Mouse (Mus musculus) liver, adult (tissue): ENCODE results near the gene Ccer2.

ENCODE experiments used
- GATA4 ChIP-seq: IDR thresholded peaks from 2 replicates; pipeline ENCODE4 v1.6.1; 2014; ENCODE audit warnings: mild to moderate bottlenecking, low read length; ENCODE audit not compliant: insufficient replicate concordance

The Ccer2 gene

DNA sequence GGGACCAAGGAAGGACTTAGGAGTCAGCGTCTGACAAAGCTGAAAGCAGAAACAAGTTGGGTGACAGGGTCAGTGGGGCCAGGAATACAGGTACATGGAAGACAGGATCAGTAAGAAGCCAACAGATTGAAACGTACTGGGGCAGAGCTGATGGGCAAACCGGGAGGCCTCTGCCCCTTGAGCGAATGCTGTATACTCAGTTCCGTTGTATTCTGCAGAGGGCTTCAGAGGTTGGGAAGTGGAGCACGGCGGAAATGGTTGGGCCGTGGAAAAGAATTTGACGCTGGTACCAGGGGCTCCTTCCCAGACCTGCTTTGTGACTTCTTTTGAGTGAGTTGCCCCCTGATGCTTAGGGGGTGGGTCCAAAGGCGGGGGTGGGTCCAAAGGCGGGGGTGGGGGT lies 22.8 kb upstream of the Ccer2 start:
- no peak for TF ChIP-seq GATA4

DNA sequence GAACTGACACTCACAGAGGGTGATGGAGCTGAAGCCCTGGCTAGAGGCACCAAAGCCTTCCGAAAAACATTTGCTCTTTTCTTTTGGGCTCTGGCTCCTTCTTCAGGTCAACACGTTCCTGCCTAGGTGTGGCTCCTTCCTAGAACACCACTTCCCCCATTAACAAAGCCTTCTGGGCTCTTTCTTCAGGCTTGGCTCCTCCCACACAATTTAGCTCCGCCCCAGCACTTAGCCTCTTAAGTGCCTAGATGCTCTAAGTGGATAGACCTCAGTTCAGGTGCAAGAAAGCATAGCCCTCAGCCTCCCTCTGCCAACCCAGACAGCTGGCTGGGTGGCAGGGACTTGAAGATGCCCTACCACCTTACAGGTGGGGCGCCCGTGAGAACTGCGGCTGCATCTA lies 20.3 kb upstream of the Ccer2 start:
- TF ChIP-seq GATA4, result no peak

DNA sequence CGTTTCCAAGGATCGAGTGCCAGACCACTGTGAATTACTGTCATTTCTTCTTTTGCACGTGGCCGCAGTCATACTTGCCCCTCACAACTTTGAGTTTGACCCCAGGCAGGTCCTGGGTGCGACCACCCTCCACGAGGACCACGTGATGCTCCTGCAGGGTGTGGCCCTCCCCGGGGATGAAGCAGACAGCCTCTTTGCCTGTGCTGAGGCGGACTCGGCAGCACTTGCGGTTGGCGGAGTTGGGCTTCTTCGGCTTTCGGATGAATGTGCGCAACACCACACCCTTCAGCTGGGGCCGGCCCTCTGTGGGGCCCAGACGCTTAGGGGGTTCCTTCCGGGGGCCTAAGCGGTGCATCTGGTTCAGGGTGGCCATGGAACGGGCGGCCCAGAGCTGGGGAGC lies 16.1 kb upstream of the Ccer2 start:
- TF ChIP-seq GATA4, result no peak

DNA sequence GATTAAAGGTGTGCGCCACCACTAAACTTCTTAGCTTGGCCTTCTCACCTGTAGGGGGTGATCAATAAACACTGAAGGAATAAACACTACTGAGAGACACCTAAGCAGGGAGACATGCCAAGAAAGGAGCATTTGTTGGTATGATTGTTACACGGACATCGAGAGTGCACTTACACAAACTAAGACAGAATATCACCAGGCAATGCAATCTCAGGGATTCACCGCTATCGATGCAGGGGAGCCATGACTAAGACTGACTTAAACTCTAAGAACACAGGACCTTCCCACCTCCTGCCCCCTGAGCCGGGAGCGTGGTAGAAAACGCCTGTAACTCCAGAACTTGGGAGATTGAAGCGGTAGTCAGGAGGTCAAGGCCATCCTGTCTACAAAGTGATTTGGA lies 15.0 kb upstream of the Ccer2 start:
- no peak for TF ChIP-seq GATA4

DNA sequence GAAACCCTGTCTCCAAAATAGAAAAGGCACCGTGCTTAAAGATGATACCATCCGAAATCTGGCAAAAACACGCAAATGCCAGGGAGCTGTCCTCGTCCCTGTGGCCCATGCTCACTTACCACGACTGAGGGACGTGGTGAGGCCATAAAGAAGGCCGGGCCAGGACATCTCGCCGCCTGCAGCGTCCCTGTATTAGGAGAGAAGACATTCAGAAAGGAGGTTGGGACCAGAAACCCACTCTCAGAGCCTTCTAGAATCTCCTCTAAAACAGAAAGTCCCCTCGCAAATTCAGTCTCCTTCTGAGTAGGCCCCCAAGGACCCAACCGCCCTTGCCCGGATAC lies 14.6 kb upstream of the Ccer2 start:
- no peak for TF ChIP-seq GATA4

DNA sequence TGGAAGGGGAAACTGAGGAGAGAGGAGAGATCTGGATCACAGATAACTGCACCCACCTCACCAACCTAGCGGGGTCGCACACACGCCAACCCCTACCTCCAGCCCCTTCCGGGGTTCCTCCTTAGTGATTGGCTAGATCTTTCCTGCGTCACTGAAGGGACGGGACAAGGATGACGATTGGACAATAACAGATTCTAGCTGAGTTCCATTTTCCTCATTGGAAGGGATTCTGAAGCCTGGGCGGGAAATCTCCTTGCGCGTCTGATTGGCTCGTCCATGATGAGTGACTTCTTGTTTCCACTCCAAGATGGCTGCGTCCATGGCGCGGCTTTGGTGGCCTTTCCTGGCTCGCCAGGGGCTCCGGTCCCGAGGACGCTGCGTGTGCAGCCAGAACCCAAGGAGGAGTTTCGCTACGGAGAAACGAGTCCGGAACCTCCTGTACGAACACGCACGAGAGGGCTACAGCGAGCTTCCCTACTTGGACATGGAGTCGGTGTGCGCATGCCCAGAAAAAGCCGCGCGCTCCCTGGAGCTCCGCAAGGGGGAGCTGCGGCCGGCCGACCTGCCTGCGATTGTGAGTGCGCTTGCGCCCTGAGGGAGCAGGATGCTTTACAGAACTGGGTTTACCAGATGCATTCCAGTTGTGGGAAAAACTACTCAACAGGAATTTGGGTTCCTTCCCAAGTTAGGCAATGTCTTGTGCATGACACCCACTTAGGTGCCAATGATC lies 14.1 kb upstream of the Ccer2 start, which contains the start of the genes Mrps12 and Sars2:
Gene Mrps12 (minus strand): TSS at position 112 of the 730 bp plus-strand sequence.
Gene Sars2 (plus strand): TSS at position 284 of the 730 bp plus-strand sequence.
- TF ChIP-seq GATA4, result peak; percentile 45; the same call in 1 of the 2 replicates

DNA sequence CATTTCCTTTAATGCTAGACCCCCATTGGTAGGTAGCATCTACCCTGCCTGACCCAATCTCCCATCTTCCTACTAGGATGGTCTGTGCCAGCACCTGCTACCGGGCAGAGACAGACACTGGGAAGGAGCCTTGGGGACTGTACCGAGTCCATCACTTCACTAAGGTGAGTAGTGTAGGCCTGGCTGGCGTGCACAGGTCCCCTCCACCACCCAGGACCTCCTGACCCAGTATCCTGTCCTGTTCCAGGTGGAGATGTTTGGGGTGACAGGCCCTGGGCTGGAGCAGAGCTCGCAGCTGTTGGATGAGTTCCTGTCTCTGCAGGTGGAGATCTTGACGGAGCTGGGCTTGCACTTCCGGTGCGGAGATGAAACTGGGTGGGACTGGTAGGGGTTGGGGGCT lies 6.0 kb upstream of the Ccer2 start:
- no peak for TF ChIP-seq GATA4

DNA sequence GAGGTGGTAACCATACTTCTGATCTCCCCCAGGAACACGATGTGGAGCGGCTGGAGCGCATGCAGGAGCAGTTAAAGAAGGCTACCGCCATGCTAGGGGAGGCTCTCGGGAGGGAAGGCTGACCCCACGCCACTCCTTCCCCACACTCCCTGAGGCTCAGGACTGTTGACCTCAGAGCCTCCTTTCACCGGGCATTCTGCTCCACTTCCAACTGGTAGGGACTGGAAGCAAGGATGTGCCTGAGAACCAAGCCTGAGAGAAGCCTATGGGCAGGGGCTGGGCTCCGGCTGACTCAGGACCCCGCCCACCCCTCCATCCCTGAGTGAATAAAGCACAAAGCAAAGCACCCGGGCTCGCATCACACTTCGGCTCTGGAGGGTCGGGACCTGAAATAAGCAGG lies 2.6 kb downstream of the Ccer2 start:
- TF ChIP-seq GATA4, result no peak

DNA sequence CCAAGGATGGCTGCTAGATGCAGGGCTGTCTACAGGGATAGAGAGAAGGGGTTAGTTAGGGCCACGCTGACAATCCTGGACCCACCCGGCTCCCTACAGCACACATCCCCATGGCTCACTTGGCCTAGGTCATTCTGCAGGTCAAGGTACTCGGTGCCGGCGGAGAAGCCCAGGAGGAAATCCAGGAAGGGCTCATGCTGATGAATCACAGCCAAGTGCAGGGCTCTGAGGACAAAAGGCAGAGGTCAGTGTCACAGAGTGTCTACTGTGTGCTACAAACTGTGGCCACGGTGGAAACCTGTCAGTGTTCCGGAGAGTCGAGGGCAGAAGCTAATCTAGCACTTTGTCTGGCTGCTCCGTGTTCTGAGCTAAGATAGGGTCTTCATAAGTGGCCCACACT lies 5.9 kb downstream of the Ccer2 start:
- TF ChIP-seq GATA4, result no peak

DNA sequence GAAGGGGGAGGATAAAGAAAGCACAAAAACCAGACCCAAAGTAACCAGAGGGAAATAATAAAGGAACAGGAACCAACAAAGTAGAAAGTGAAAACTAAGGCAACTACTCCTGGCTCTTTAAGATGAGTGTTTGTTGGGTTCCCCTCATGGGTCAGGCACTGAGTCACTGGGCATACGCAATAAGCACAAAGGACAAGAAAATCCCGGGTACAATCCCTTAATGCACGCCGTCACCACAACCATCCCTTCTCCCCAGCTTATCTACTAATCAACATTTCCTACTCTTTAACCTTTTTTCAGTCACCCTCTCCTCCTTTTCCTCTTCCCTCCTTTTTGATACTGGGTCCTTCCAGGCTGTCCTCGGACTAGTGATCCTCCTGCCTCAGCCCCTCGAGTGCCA lies 9.2 kb downstream of the Ccer2 start:
- no peak for TF ChIP-seq GATA4

DNA sequence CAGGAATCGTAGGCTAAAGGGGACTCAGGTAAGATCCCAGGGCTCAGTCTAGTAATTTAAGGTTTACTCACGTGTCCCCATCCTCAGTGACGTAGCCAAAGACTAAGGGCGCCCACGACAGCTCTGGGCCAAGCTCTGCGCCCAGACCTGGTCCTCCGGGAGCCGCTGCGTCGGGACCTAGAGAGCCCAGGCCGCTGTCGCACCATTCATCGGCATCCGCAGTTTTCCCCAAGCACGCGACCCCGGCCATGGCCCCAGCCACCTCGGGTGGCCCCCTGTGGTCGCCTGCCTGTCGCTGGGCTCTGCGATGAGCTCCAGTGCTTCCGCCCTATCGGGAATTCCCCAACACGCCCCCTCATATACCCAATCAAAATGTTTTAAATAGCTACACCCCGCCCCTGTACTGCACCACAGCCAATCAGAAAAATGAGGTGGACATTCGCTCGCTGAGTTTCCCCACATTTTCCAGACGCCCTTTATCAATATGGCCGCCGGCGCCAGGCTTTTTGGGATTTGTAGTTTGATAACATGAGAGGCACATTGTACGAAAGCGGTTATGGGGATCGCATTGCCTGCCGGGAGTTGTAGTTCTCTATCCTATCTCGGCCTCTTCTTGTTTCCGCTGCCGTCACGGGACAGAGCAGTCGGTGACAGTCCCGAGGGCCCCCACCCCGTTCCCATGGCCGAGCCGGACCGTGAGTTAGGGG lies 10.4 kb downstream of the Ccer2 start, which contains the start of gene Sirt2:
Gene Sirt2 (plus strand): TSS at position 563 of the 707 bp plus-strand sequence.
- peak; percentile 70; the same call in 1 of the 2 replicates for TF ChIP-seq GATA4

DNA sequence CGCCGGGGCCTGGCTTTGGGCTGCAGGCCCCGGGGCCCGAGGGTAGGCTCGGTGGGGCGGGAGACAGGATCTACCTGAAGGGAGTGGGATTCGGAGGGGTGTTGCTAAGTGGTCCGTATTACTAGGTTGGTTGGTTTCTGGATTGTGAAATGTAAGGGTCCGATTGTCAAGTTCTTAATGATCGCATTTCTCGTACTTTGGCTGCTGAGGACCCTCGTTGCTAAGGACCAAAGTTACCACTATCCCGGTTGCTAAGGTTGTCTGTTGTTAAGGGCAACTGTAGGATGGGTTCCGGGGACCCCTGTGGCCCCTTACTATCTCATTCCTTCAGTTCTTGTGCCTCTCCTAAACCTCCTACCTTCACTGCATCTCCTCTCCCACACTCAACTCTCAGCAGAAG lies 10.9 kb downstream of the Ccer2 start:
- TF ChIP-seq GATA4, result no peak

DNA sequence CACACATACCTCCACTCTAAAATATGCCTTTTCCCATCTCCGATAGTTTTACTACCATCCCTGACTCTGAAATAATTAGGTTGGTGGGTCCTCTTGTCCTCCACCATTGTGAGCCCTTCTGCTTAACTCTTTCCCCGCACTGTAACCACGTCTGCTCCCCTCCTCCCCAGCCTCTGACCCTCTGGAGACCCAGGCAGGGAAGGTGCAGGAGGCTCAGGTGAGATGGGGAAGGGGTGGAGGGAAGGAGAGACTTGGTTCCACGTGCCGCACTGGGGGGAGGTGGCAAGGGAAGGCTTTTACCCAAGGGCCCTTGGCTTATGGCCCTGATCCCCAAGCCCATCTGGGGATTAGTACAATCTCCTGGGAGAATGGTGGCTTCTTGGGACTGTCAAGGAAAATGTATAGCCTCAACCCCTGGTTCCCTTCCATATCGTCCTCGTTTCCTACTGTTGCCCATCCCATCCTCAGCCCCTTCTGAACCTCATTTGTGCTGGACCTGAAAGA lies 11.5 kb downstream of the Ccer2 start, which contains the start of gene Nfkbib:
Gene Nfkbib (minus strand): TSS at position 51 of the 504 bp plus-strand sequence.
- TF ChIP-seq GATA4, result no peak

DNA sequence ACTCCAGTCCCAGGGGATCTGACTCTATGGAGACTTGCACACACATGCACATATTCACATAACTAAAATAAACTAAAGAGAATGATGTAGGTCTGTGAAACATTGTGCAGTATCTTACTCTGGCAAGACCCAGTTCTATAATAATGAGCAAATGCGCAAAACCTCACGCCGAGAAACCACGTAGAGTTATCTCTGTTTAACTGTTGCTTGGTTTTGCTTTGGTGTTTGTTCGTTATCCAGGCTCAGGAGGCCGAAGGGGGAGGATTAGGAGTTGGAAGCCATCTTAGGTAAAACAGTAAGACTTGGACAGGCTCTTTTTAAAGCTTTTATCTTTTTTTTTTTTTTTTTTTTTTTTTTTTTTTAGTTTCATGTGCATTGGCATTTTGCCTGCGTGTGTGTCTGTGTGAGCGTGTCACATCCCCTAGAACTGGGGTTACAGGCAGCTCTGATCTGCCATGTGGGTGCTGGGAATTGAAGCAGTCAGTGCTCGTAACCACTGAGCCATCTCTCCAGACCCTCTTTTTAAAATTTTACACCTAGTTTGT lies 13.5 kb downstream of the Ccer2 start:
- TF ChIP-seq GATA4, result no peak

DNA sequence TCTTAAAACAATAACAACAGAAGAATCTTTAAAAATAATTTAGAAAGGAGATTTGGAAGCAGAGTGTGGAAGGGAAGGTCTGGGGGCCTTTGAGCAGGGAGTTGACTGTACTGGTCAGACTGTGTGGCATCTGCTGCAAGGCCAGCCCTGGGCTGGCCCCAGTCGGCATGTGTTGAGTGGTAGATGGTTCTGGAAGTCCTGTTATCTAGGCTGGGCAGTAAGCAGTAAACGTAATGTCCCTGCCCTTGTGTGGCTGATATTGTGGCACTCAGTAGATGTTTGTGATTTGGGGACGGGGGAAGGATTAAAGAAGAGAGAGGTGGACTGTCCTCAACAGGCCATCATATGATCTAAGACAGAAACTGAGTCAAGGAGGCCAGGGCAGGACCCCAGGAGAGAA lies 14.3 kb downstream of the Ccer2 start:
- no peak for TF ChIP-seq GATA4

DNA sequence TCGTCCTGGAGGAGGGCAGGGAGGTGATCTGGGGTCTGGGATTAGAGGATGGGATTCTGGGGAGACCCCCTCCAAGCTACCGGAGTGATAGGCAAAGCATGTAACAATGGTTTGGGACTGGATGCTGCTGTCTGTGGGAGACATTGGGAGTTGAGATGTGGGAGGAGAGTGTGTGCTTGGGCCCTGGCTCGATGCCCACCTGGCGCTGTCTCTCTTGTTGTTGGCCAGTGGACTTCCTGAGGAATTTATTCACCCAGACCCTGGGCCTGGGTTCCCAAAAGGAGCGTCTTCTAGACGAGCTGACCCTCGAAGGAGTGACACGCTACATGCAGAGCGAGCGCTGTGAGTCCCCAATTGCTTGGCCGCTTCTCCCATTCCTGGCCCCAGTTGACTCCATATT lies 15.9 kb downstream of the Ccer2 start:
- TF ChIP-seq GATA4, result no peak
